Mouse (Mus musculus): ENCODE measurements at regions not wholly inside any gene's neighbourhood (a gene's known extent, or its start where the extent isn't known, plus 50 kb on each side); places are given as distances from the start of the nearest gene placed in this dataset.

DNA sequence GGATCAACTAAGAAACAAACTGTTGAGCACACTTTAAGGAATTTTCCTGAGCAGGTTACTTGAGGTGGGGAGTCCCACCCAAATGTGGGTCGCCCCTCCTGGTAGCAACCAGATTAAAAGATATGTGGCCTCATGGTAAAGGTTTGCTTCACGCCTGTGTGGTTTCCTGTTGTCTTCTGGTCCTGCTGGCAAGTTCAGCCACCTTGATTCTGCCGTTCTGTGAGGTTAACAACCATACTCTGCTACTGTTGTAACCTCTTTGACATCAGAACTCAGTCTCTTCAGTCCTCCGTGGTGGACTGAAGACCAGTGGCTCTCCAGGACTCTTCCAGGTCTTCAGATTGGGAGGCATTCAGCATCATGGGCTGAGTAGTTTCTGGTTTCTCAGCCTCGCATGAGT, 127.1 kb upstream of the Sp4 start:
- no peak overlapping the region for H3ac ChIP-seq (ENCODE audit: control insufficient read depth, insufficient read length, low read depth)
- no peak overlapping the region for H3K4me3 ChIP-seq (ENCODE audit: insufficient read depth, poor library complexity, severe bottlenecking)
- H3K36me3 ChIP-seq (ENCODE audit: control insufficient read depth, insufficient read depth): no peaks in the 10 kb centered on the region
- H3K79me2 ChIP-seq (ENCODE audit: control insufficient read depth, insufficient read depth): no peaks in the 10 kb centered on the region
- no peak for TF ChIP-seq FOSL1 (IDR thresholded peaks at IDR 0.05; ENCODE audit: insufficient read depth, low read length, poor library complexity, severe bottlenecking)
- TF ChIP-seq MYOD1 (IDR thresholded peaks at IDR 0.05; ENCODE audit: control insufficient read depth, insufficient read length, low read depth): no peak
- no peak for TF ChIP-seq CEBPB (IDR thresholded peaks at IDR 0.05; ENCODE audit: low read depth)
- TF ChIP-seq USF1 (IDR thresholded peaks at IDR 0.05; ENCODE audit: low read depth): no peak
- no peak for TF ChIP-seq CTCF (IDR thresholded peaks at IDR 0.05; ENCODE audit: control insufficient read depth, insufficient read depth, insufficient read length)
- no peak for TF ChIP-seq MAX (IDR thresholded peaks at IDR 0.05)
- no peak for TF ChIP-seq MYOG (IDR thresholded peaks at IDR 0.05; ENCODE audit: control insufficient read depth, extremely low read depth, insufficient read length)
- H3K27me3 ChIP-seq (ENCODE audit: control insufficient read depth, insufficient read depth, insufficient read length): no peaks in the 10 kb centered on the region
- H3K79me3 ChIP-seq (ENCODE audit: low read depth): no peaks in the 10 kb centered on the region

DNA sequence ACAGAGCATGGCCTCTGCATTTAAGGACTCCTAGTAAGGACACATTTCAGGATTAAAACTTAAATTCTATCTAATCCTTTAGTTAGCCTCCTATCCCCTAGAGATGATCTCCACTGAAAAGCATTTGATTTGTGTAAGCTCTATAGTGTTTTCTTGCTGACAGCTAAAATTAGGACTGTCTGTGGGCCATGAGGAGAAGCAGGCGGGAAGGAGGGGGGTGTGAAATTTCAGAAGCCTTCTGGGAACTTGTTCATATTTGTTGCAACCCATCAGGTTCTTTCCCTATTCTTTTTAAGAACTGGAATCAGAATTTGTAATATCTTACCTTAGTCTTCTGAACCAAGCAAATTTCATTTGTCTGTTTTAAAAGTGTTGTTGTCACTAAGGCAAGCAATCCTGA, 114.7 kb upstream of the Sp4 start:
- TF ChIP-seq FOSL1 (IDR thresholded peaks at IDR 0.05; ENCODE audit: insufficient read depth, low read length, poor library complexity, severe bottlenecking): no peak
- no peak for TF ChIP-seq MYOD1 (IDR thresholded peaks at IDR 0.05; ENCODE audit: control insufficient read depth, insufficient read length, low read depth)
- TF ChIP-seq USF1 (IDR thresholded peaks at IDR 0.05; ENCODE audit: low read depth): no peak
- TF ChIP-seq MAX (IDR thresholded peaks at IDR 0.05): no peak
- TF ChIP-seq CTCF (IDR thresholded peaks at IDR 0.05; ENCODE audit: control insufficient read depth, insufficient read depth, insufficient read length): no peak

DNA sequence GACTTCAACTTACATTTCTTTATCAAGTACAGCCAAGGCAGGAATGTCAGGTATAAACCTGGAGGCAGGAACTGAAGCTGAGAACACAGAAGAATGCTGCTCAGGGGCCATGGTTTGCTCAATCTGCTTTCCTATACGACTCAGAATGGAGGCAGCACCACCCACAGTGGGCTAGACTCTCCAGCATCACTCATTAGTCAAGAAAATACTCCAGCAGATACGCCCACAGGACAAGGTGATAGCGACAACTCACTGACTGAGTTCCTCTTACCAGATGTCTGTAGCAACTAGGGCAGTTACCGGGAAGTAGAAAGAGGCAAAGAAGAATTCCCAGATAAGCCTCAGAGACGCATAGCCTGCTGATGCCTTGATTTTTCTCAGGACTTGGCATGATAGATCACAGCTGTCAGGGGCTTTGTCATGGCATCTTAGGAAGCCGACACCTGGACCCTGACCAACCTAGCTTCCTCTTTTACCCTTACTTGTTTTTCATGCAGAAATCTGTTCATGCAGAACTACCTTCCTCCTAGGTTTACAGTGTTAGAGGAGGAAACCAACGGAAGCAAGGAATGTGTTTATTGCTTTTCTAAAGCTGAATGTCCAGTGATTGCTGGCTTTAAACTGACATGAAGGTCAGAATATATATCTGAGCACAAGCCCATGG, 110.7 kb upstream of the Sp4 start:
- TF ChIP-seq MYOG (IDR thresholded peaks at IDR 0.05; ENCODE audit: control insufficient read depth, extremely low read depth, insufficient read length) (no peak), MAX (IDR thresholded peaks at IDR 0.05) (no peak), CTCF (IDR thresholded peaks at IDR 0.05; ENCODE audit: control insufficient read depth, insufficient read depth, insufficient read length) (no peak), USF1 (IDR thresholded peaks at IDR 0.05; ENCODE audit: low read depth) (no peak), CEBPB (IDR thresholded peaks at IDR 0.05; ENCODE audit: low read depth) (no peak), MYOD1 (IDR thresholded peaks at IDR 0.05; ENCODE audit: control insufficient read depth, insufficient read length, low read depth) (no peak), FOSL1 (IDR thresholded peaks at IDR 0.05; ENCODE audit: insufficient read depth, low read length, poor library complexity, severe bottlenecking) (no peak)
- Histone ChIP-seq H3K27me3 (ENCODE audit: control insufficient read depth, insufficient read depth, insufficient read length) (no peaks in the 10 kb centered on the region), H3K79me3 (ENCODE audit: low read depth) (no peaks in the 10 kb centered on the region), H3K4me3 (ENCODE audit: insufficient read depth, poor library complexity, severe bottlenecking) (no peak overlapping the region), H3K36me3 (ENCODE audit: control insufficient read depth, insufficient read depth) (no peaks in the 10 kb centered on the region), H3K79me2 (ENCODE audit: control insufficient read depth, insufficient read depth) (no peaks in the 10 kb centered on the region), H3ac (ENCODE audit: control insufficient read depth, insufficient read length, low read depth) (no peak overlapping the region)

More for the DNA sequence above, 114.7 kb upstream of the Sp4 start:
- Histone ChIP-seq H3K36me3 (ENCODE audit: control insufficient read depth, insufficient read depth) (no peaks in the 10 kb centered on the region), H3K4me3 (ENCODE audit: insufficient read depth, poor library complexity, severe bottlenecking) (no peak overlapping the region), H3K27me3 (ENCODE audit: control insufficient read depth, insufficient read depth, insufficient read length) (no peaks in the 10 kb centered on the region), H3K79me3 (ENCODE audit: low read depth) (no peaks in the 10 kb centered on the region), H3ac (ENCODE audit: control insufficient read depth, insufficient read length, low read depth) (no peak overlapping the region), H3K79me2 (ENCODE audit: control insufficient read depth, insufficient read depth) (no peaks in the 10 kb centered on the region)

DNA sequence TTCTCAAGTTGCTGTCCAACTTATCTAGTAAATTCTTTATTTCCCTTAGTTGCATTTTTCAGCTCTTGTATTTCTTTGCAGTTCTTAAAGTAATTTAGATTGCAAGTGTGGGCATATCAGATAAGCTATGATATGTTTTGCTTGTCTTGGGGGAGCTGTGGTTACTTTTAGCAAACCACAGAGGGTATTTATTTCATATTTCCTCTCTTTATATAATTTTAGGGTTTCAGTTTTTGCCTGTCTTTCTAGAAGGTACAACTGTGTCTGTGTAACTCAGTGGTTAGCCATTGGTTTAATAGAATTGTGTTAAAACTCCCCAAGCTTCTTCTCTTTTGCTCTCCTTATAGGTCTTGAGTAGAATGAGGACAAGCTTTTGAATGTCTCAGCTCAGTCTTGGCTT, 109.7 kb upstream of the Sp4 start:
- H3ac ChIP-seq (ENCODE audit: control insufficient read depth, insufficient read length, low read depth): no peak overlapping the region
- no peaks in the 10 kb centered on the region for H3K27me3 ChIP-seq (ENCODE audit: control insufficient read depth, insufficient read depth, insufficient read length)
- H3K36me3 ChIP-seq (ENCODE audit: control insufficient read depth, insufficient read depth): no peaks in the 10 kb centered on the region
- no peaks in the 10 kb centered on the region for H3K79me3 ChIP-seq (ENCODE audit: low read depth)
- no peaks in the 10 kb centered on the region for H3K79me2 ChIP-seq (ENCODE audit: control insufficient read depth, insufficient read depth)
- H3K4me3 ChIP-seq (ENCODE audit: insufficient read depth, poor library complexity, severe bottlenecking): no peak overlapping the region
- no peak for TF ChIP-seq CEBPB (IDR thresholded peaks at IDR 0.05; ENCODE audit: low read depth)
- TF ChIP-seq MYOG (IDR thresholded peaks at IDR 0.05; ENCODE audit: control insufficient read depth, extremely low read depth, insufficient read length): no peak
- no peak for TF ChIP-seq USF1 (IDR thresholded peaks at IDR 0.05; ENCODE audit: low read depth)
- no peak for TF ChIP-seq FOSL1 (IDR thresholded peaks at IDR 0.05; ENCODE audit: insufficient read depth, low read length, poor library complexity, severe bottlenecking)
- no peak for TF ChIP-seq MAX (IDR thresholded peaks at IDR 0.05)
- TF ChIP-seq MYOD1 (IDR thresholded peaks at IDR 0.05; ENCODE audit: control insufficient read depth, insufficient read length, low read depth): no peak
- TF ChIP-seq CTCF (IDR thresholded peaks at IDR 0.05; ENCODE audit: control insufficient read depth, insufficient read depth, insufficient read length): no peak

DNA sequence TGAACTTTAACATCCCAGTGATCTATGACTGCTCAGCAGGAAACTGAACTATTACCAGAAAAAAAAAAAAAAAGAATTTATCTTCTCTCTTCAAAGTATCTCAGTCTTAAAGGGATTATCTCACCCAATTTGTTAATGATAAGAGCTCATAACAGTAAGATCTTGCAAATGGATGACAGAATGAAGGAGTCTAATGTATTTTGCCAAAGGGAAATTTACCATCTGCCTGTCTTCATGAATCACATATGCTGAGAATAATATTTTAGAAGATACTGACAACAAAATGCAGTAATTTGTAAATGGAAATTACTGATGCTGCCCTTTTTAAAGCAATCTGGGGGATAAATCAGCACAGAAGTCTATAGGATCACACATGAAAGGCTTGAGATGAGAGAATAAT, 103.9 kb upstream of the Sp4 start:
- Histone ChIP-seq H3K27me3 (ENCODE audit: control insufficient read depth, insufficient read depth, insufficient read length) (no peaks in the 10 kb centered on the region), H3K4me3 (ENCODE audit: insufficient read depth, poor library complexity, severe bottlenecking) (no peak overlapping the region), H3K36me3 (ENCODE audit: control insufficient read depth, insufficient read depth) (no peaks in the 10 kb centered on the region), H3K79me2 (ENCODE audit: control insufficient read depth, insufficient read depth) (no peaks in the 10 kb centered on the region), H3K79me3 (ENCODE audit: low read depth) (no peaks in the 10 kb centered on the region), H3ac (ENCODE audit: control insufficient read depth, insufficient read length, low read depth) (no peak overlapping the region)
- TF ChIP-seq MAX (IDR thresholded peaks at IDR 0.05): no peak
- no peak for TF ChIP-seq MYOD1 (IDR thresholded peaks at IDR 0.05; ENCODE audit: control insufficient read depth, insufficient read length, low read depth)
- TF ChIP-seq CEBPB (IDR thresholded peaks at IDR 0.05; ENCODE audit: low read depth): no peak
- no peak for TF ChIP-seq USF1 (IDR thresholded peaks at IDR 0.05; ENCODE audit: low read depth)
- TF ChIP-seq FOSL1 (IDR thresholded peaks at IDR 0.05; ENCODE audit: insufficient read depth, low read length, poor library complexity, severe bottlenecking): no peak
- no peak for TF ChIP-seq CTCF (IDR thresholded peaks at IDR 0.05; ENCODE audit: control insufficient read depth, insufficient read depth, insufficient read length)
- no peak for TF ChIP-seq MYOG (IDR thresholded peaks at IDR 0.05; ENCODE audit: control insufficient read depth, extremely low read depth, insufficient read length)

DNA sequence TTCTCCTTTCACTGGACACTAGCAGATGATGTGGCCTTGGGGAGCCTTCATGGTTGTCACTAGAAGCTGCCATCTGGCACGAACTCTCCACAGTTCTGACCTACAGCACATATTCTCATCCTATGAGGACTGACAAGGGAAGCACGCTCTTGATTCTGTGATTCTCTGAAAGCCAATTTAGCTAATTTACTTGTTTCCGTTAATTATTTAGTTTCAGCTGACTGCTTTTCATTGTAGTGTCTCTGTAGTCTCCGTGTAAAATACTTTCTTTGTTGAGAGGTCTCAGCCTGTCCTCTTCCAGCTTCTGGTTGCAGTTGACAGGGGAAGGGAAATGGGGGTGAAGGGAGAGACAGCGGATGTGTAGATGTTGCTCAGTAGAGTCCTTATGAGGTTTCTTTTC, 102.9 kb upstream of the Sp4 start:
- no peaks in the 10 kb centered on the region for H3K79me2 ChIP-seq (ENCODE audit: control insufficient read depth, insufficient read depth)
- no peaks in the 10 kb centered on the region for H3K36me3 ChIP-seq (ENCODE audit: control insufficient read depth, insufficient read depth)
- H3K4me3 ChIP-seq (ENCODE audit: insufficient read depth, poor library complexity, severe bottlenecking): no peak overlapping the region
- H3ac ChIP-seq (ENCODE audit: control insufficient read depth, insufficient read length, low read depth): no peak overlapping the region
- no peaks in the 10 kb centered on the region for H3K79me3 ChIP-seq (ENCODE audit: low read depth)
- no peaks in the 10 kb centered on the region for H3K27me3 ChIP-seq (ENCODE audit: control insufficient read depth, insufficient read depth, insufficient read length)
- TF ChIP-seq MYOG (IDR thresholded peaks at IDR 0.05; ENCODE audit: control insufficient read depth, extremely low read depth, insufficient read length) (no peak), USF1 (IDR thresholded peaks at IDR 0.05; ENCODE audit: low read depth) (no peak), MAX (IDR thresholded peaks at IDR 0.05) (no peak), MYOD1 (IDR thresholded peaks at IDR 0.05; ENCODE audit: control insufficient read depth, insufficient read length, low read depth) (no peak)
